Mouse (Mus musculus): ENCODE measurements at regions not wholly inside any gene's neighbourhood (a gene's known extent, or its start where the extent isn't known, plus 50 kb on each side); places are given as distances from the start of the nearest gene placed in this dataset.

GRCm38 (mm10) chr1:92774743-92775692, 56.4 kb upstream of the Gpc1 start:
- TF ChIP-seq CTCF (conservative IDR thresholded peaks at IDR 0.05; ENCODE audit: low read length) (no peak), POU5F1 (IDR thresholded peaks at IDR 0.05; ENCODE audit: borderline replicate concordance, low read length) (no peak)
